Mouse (Mus musculus) heart, embryonic 16.5 days (tissue): ENCODE measurements around the gene Twnk. TPM values are rescaled to one million over a fixed set of nuclear protein-coding genes. Genes with fewer than 3 reads are reported as not detected.
"Not testable (repeated sequence)": the region's sequence is repeated elsewhere in the genome, so short reads cannot be mapped to it uniquely, and the experiment has no call there.

ENCODE experiments used
- ATAC-seq: fragments of 200-750 bp; cut with Nextera tagmentation; replicated peaks from 2 replicates; pipeline ENCODE4 v1.8.0; 2017; ENCODE audit warnings: moderate number of reproducible peaks; ENCODE audit not compliant: insufficient read depth, low FRiP score; ENCODE audit errors: extremely low read depth
- H3K27ac ChIP-seq: fragments of 300-500 bp; sonication (generic); 2 replicates; pipeline ENCODE4 v1.5.1; 2014; ENCODE audit warnings: mild to moderate bottlenecking, low read length, control low read depth, moderate library complexity
- H3K27me3 ChIP-seq: fragments of 300-500 bp; sonication (generic); 2 replicates; pipeline ENCODE4 v1.6.1; 2014; ENCODE audit warnings: low read length, mixed read lengths; ENCODE audit not compliant: control insufficient read depth, insufficient read depth
- H3K36me3 ChIP-seq: fragments of 300-500 bp; sonication (generic); 2 replicates; pipeline ENCODE4 v1.6.1; 2014; ENCODE audit not compliant: control insufficient read depth, insufficient read depth
- H3K4me1 ChIP-seq: fragments of 300-500 bp; sonication (generic); 2 replicates; pipeline ENCODE4 v1.6.1; 2014; ENCODE audit warnings: low read length, mixed read lengths; ENCODE audit not compliant: control insufficient read depth, insufficient read depth
- H3K4me2 ChIP-seq: fragments of 300-500 bp; sonication (generic); 2 replicates; pipeline ENCODE4 v1.6.1; 2014; ENCODE audit warnings: low read depth, mild to moderate bottlenecking, control low read depth, low read length
- H3K4me3 ChIP-seq: fragments of 300-500 bp; sonication (generic); 2 replicates; pipeline ENCODE4 v1.5.1; 2014; ENCODE audit warnings: mild to moderate bottlenecking, control low read depth, low read length
- H3K9ac ChIP-seq: fragments of 300-500 bp; sonication (generic); 2 replicates; pipeline ENCODE4 v1.6.1; 2014; ENCODE audit warnings: low read length, control low read depth
- H3K9me3 ChIP-seq: fragments of 300-500 bp; sonication (generic); replicated peaks from 2 replicates; pipeline ENCODE4 v1.6.1; 2016; ENCODE audit warnings: low read length; ENCODE audit not compliant: control insufficient read depth
- WGBS: fragments of 180-500 bp; shearing (Covaris S2); extraction: QIAGEN DNeasy Blood & Tissue Kit; methylation state at CpG from one replicate; pipeline ENCODE4 v1.1.7; 2014; 5-methylcytosine and 5-hydroxymethylcytosine counted together
- polyA plus RNA-seq: library from polyadenylated mRNA; unstranded; fragments of >200 nt; fragmentation: Nextera tagmentation; extraction: Ambion mirVana; gene quantifications from 2 replicates; pipeline ENCODE4 v1.2.1, GENCODE M21; 2015

Twnk gene
- polyA plus RNA-seq, 1 experiment from 2014 or later: 23.2 TPM

- no peak overlapping the region for H3K4me2 ChIP-seq
- H3K36me3 ChIP-seq: peaks cover 6% of the 10 kb centered on the region
- H3K9ac ChIP-seq: 0 out of 2 replicates have a peak overlapping the region, but pooled peaks have one; percentile 13
- H3K27me3 ChIP-seq: no peaks in the 10 kb centered on the region
- no peak overlapping the region for H3K4me3 ChIP-seq
- no peak for ATAC-seq
- H3K4me1 ChIP-seq: peaks cover 26% of the 10 kb centered on the region
- 40% methylated on average over 17 of the region's 17 CpGs for WGBS
- no peak overlapping the region for H3K27ac ChIP-seq
- H3K9me3 ChIP-seq: no peaks in the 10 kb centered on the region
Observed at GRCm38 (mm10) chr19:45032570-45033332, 27.3 kb downstream of the Twnk start.

GRCm38 (mm10) chr19:45036867-45037266 is 31.4 kb downstream of the Twnk start:
- Histone ChIP-seq H3K4me3 (no peak overlapping the region), H3K27ac (no peak overlapping the region), H3K4me1 (peaks cover 8% of the 10 kb centered on the region), H3K9ac (no peak overlapping the region), H3K27me3 (peaks cover 20% of the 10 kb centered on the region), H3K9me3 (no peaks in the 10 kb centered on the region), H3K36me3 (no peaks in the 10 kb centered on the region), H3K4me2 (no peak overlapping the region)
- no peak for ATAC-seq
- WGBS: 32% methylated on average over 16 of the region's 16 CpGs

DNA sequence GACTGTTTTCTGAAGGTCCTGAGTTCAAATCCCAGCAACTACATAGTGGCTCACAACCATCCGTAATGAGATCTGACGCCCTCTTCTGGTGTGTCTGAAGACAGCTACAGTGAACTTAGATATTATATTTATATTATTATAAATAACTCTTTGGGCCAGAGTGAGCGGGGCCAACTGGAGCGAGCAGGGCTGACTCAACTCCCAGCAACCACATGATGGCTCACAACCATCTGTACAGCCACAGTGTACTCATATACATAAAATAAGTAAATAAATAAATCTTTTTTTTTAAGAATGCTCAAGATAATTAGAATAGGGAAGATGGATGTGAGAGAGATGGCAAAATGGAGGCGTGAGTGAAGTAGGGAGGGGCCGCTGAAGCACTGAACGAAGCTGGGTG is 32.7 kb downstream of the Twnk start:
- H3K4me2 ChIP-seq, H3K4me3 ChIP-seq, H3K9ac ChIP-seq, H3K36me3 ChIP-seq, ATAC-seq, H3K9me3 ChIP-seq, H3K4me1 ChIP-seq, H3K27ac ChIP-seq: not testable (repeated sequence)
- 86% methylated on average over 7 of the region's 7 CpGs for WGBS
- peaks cover 24% of the 10 kb centered on the region for H3K27me3 ChIP-seq

DNA sequence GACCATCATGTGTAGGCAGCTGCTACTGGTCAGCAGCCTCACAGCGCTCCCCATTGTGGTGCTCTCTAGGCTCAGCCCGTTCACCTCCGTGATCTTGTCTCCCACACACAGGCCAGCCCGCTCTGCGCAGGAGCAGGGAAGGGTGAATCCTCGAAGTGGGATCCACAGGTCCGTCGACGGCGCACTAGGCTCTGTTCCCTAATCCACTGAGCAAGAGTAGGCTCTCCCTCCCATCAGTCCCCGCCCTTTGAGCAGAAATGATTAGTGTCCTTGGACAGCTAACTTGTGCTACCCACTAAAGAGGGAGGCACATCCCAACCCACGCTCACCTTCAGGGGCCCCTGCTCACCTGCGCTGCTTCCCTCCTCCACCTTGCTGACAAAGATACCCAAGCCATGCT is 34.8 kb downstream of the Twnk start:
- H3K27me3 ChIP-seq: peaks cover 40% of the 10 kb centered on the region
- 40% methylated on average over 13 of the region's 13 CpGs for WGBS
- H3K27ac ChIP-seq: no peak overlapping the region
- H3K4me3 ChIP-seq: no peak overlapping the region
- ATAC-seq: no peak
- H3K4me2 ChIP-seq: no peak overlapping the region
- H3K4me1 ChIP-seq: no peaks in the 10 kb centered on the region
- no peaks in the 10 kb centered on the region for H3K36me3 ChIP-seq
- H3K9ac ChIP-seq: no peak overlapping the region
- H3K9me3 ChIP-seq: no peaks in the 10 kb centered on the region

- Histone ChIP-seq H3K36me3 (no peaks in the 10 kb centered on the region), H3K4me2 (no peak overlapping the region), H3K4me3 (no peak overlapping the region), H3K27ac (no peak overlapping the region), H3K4me1 (peaks cover 19% of the 10 kb centered on the region), H3K9ac (no peak overlapping the region), H3K9me3 (no peaks in the 10 kb centered on the region), H3K27me3 (peaks cover 47% of the 10 kb centered on the region)
- WGBS: 61% methylated on average over 11 of the region's 11 CpGs
- no peak for ATAC-seq
Observed at GRCm38 (mm10) chr19:45044389-45044927, 39.0 kb downstream of the Twnk start.

DNA sequence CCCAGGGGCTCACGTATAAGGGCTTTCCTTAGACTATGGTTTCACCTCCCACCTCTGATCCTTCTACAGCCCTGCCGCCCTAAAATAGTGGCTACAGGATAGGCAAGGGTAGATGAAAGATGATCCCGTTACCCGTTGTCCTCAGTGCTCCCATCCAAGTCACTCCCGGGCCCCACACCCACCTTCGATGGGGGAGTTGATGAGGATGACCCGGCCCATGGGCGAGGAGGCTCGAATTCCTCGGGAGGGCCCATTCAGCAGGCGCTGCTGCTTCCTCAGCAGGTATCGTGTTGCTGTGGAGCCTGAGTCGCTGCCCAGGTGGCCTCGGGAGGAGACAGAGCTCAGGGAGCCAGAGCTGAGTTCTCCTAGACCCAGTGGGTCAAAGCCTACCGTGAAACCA is 39.8 kb downstream of the Twnk start:
- no peak for ATAC-seq
- Histone ChIP-seq H3K4me3 (no peak overlapping the region), H3K36me3 (no peaks in the 10 kb centered on the region), H3K4me2 (no peak overlapping the region), H3K27me3 (peaks cover 41% of the 10 kb centered on the region), H3K9ac (no peak overlapping the region), H3K27ac (no peak overlapping the region), H3K9me3 (no peaks in the 10 kb centered on the region), H3K4me1 (peaks cover 19% of the 10 kb centered on the region)
- WGBS: 37% methylated on average over 15 of the region's 15 CpGs

DNA sequence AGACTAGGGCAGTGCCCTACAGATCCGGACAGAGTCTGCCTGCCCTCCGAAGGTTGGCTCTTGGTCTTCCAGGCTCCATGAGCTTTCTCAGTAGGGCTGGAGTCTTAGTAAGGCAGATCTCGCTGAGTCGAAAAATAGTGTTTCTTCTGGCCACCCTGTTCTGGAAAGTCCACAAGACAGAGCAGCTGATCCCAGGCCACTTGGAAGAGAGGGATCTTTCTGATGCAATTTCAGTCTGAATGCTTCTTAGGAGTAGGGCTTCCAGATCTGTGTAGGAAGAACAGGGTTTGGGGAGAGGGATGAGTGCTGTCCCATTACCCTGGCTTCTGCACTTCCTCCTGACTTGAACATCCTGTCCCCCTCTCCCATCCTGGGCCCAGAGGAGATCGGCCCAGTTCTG is 40.2 kb downstream of the Twnk start, which contains the start of gene Pdzd7:
TSS of gene Pdzd7 (minus strand) at position 67 of the 400 bp plus-strand sequence.
- Histone ChIP-seq H3K36me3 (peaks cover under 1% of the 10 kb centered on the region; the same call in 1 of the 2 replicates), H3K4me2 (peak within 1 kb of the TSS; percentile 91), H3K9me3 (no peaks in the 10 kb centered on the region), H3K9ac (peak within 1 kb of the TSS; percentile 78), H3K27ac (no peak within 1 kb of the TSS), H3K4me1 (peaks cover 19% of the 10 kb centered on the region), H3K4me3 (peak within 1 kb of the TSS; percentile 68), H3K27me3 (peaks cover 37% of the 10 kb centered on the region)
- WGBS: 70% methylated on average over 5 of the region's 5 CpGs
- no peak for ATAC-seq

- Histone ChIP-seq H3K36me3 (peaks cover 7% of the 10 kb centered on the region; the same call in 1 of the 2 replicates), H3K27me3 (peaks cover 31% of the 10 kb centered on the region), H3K9me3 (no peaks in the 10 kb centered on the region), H3K27ac (peak overlapping the region; percentile 93), H3K4me3 (peak overlapping the region; percentile 68), H3K4me1 (peaks cover 19% of the 10 kb centered on the region), H3K9ac (peak overlapping the region; percentile 78), H3K4me2 (peak overlapping the region; percentile 91)
- 3% methylated on average over 34 of the region's 34 CpGs for WGBS
- no peak for ATAC-seq
Observed at GRCm38 (mm10) chr19:45046523-45047321, 41.3 kb downstream of the Twnk start.
